In genomic region chr7:40388152-40388551, GRCm38 (mm10) we compare ENCODE assay signal across 21 mouse cellular contexts.
DNase-seq lines count a peak whose midpoint lies in the region; TF ChIP-seq lines count a peak whose summit lies in the region.
"Had no signal": no experiment of that assay in that cellular context is flagged by ENCODE, and none has a peak within 500 bp of the region (broad histone marks: within the 10 kb centered on the region; RNA-seq: fewer than 3 reads in every experiment).

No protein-coding gene starts in this region.

- H3K9me3 ChIP-seq in ES-E14 (ENCODE audit: control insufficient read depth, insufficient read depth, low read depth, low read length) = no peaks in the 10 kb centered on the region
- H3K9me3 ChIP-seq: embryonic facial prominence, embryonic 13.5 days; embryonic facial prominence, embryonic 15.5 days; forebrain, embryonic 10.5 days; forebrain, embryonic 12.5 days had no signal

- no peaks in the 10 kb centered on the region for H3K36me3 ChIP-seq in ES-E14 (ENCODE audit: control insufficient read depth, insufficient read depth, low read length, poor library complexity, severe bottlenecking)
- H3K36me3 ChIP-seq: embryonic facial prominence, embryonic 13.5 days; embryonic facial prominence, embryonic 15.5 days; forebrain, embryonic 10.5 days; forebrain, embryonic 12.5 days had no signal

- H3K27ac ChIP-seq in ES-E14 (ENCODE audit: insufficient read depth, low read depth, low read length, poor library complexity, severe bottlenecking) = no peak overlapping the region
- H3K27ac ChIP-seq: embryonic facial prominence, embryonic 13.5 days; embryonic facial prominence, embryonic 15.5 days; forebrain, embryonic 10.5 days; forebrain, embryonic 12.5 days had no signal

- H3K9ac ChIP-seq in ES-E14 (ENCODE audit: insufficient read depth, low read depth, low read length, poor library complexity, severe bottlenecking) = no peak overlapping the region
- H3K9ac ChIP-seq: embryonic facial prominence, embryonic 13.5 days; embryonic facial prominence, embryonic 15.5 days; forebrain, embryonic 12.5 days had no signal

- in situ Hi-C loops in ES-E14 (cut with MboI; ENCODE audit: low sequenced_read_pairs in 2 of 2, unreplicated experiment in 2 of 2) = no loop called here

- H3K4me1 ChIP-seq in ES-E14 (ENCODE audit: control insufficient read depth in 2 of 2, insufficient read depth in 2 of 2, low read length in 2 of 2, poor library complexity in 1 of 2) = no peaks in the 10 kb centered on the region
- H3K4me1 ChIP-seq: embryonic facial prominence, embryonic 13.5 days; embryonic facial prominence, embryonic 15.5 days had no signal

- peak; percentile 36 for DNase-seq in heart, adult 11 months
- no peak for DNase-seq in heart, postnatal 4 days
- no peak for DNase-seq in ES-E14 (ENCODE audit: low read depth, low spot score)
- DNase-seq in brain, adult 2 months (ENCODE audit: low read depth, low spot score) = peak; percentile 29
- DNase-seq in left cerebral cortex, postnatal 36 days (ENCODE audit: low spot score in 2 of 2) = no peak
- DNase-seq in ovary, postnatal 14 days (ENCODE audit: low spot score) = no peak
- DNase-seq: adrenal gland, adult 8-10 months; adrenal gland, postnatal 14 days; adrenal gland, postnatal 36 days; cerebellum, adult 11 months; cerebellum, adult 18-20 months; cerebellum, adult 8-10 months; cerebellum, adult 9-11 months; cerebellum, postnatal 14 days; cerebellum, postnatal 36 days; embryo, embryonic 11 days had no signal

- no peak overlapping the region for H3K4me3 ChIP-seq in ES-E14 (ENCODE audit: insufficient read depth in 1 of 2, low read depth in 1 of 2, low read length in 2 of 2, poor library complexity in 1 of 2, severe bottlenecking in 1 of 2)
- H3K4me3 ChIP-seq: embryonic facial prominence, embryonic 13.5 days; embryonic facial prominence, embryonic 15.5 days; erythroblast, embryonic 14.5 days; forebrain, embryonic 10.5 days; forebrain, embryonic 12.5 days had no signal

- intact Hi-C loops in left cerebral cortex, postnatal 36 days (cut with DNase I) = no loop called here

TF ChIP-seq in ES-E14, 5 proteins besides CTCF, POLR2A, EP300 and RAD21:
- TF ChIP-seq MAFK (IDR thresholded peaks at IDR 0.05; ENCODE audit: insufficient read depth, low read depth, low read length) (peak; percentile 82), CHD2 (IDR thresholded peaks at IDR 0.05; ENCODE audit: low read depth, low read length) (no peak)

Comparison
In these comparisons a context has a peak if more than half of its experiments do, and no peak if none do; other contexts are left out.
1. DNase-seq: peak in heart, adult 11 months (single experiment) and brain, adult 2 months (single experiment); none in heart, postnatal 4 days (single experiment), ES-E14 (single experiment), left cerebral cortex, postnatal 36 days (0 of 2) and ovary, postnatal 14 days (single experiment).